Mouse (Mus musculus) erythroblast, embryonic 14.5 days (primary cell): ENCODE measurements around the gene Scamp2.

Experiments
- GATA1 ChIP-seq: IDR thresholded peaks from 2 replicates; pipeline ENCODE4 v1.6.1; 2012; ENCODE audit warnings: low read length, inconsistent platforms, mixed read lengths
- TAL1 ChIP-seq: IDR thresholded peaks from 3 replicates; pipeline ENCODE4 v1.6.1; 2012; ENCODE audit warnings: low read length, inconsistent platforms, mixed read lengths

GRCm38 (mm10) chr9:57525516-57525915 is 35.2 kb upstream of the Scamp2 start:
- TF ChIP-seq TAL1 (no peak), GATA1 (no peak)
